Mouse (Mus musculus) right cerebral cortex, postnatal 36 days (tissue): ENCODE measurements around the gene Ahdc1.

Source experiments
- DNase-seq, 2 experiments: peaks; one replicate each; pipeline ENCODE4 v3.0.0; 2022; ENCODE audit warnings: low spot score in 2 of 2, mixed read lengths in 1 of 2

Ahdc1 gene

DNA sequence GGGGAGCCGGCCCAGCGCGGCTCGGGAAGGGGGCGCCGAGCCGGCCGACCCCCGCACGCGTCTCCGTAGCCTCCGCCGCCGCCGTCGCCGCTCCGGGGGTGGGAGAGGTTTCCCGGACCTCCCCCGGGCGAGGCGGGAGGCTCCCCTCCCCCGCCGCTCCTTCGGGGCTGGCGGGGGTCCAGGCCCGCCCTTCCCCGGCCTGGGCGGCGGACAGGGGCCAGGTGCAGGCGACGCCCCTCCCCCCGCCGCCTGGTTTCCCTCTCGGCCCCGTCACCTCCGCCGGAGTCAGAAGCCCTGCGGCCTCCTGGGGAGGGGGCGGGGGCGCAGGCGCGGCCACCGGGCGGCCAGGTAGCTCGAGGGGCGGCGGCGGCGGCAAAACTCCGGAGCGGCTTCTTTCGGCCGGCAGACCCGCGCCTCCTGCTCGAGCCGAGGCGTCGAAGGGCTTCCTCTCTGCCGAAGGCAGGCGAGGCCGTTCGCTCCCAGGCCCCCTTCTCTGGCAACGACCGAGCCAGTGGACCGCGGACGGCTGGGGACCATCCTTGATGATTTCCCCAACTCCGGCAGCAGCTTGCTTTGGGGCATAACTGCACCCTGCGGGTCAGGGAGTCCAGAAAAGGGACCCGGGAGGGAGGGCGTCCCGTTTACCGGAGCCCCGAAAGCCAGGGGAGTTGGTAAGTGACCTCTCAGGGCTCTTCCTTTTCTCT is 28.2 kb downstream of the Ahdc1 start:
- DNase-seq = no peak

DNA sequence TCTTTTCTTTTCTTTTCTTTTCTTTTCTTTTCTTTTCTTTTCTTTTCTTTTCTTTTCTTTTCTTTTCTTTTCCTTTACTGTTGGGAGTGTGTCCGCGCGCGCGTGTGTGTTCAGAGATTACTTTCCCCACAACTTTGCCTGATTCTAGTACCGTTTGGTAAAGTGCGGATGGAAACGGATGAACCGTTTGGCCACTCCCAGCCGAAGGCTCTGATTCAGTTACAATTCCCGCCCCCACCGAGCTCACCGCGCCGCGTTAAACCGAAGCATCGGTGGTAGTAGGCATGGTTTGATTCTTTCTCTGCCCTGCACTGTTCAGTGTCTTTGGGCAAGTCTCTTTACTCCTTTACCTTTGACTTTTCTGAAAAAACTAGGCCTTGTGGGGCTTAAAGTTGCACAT is 28.8 kb downstream of the Ahdc1 start:
- DNase-seq = no peak

DNA sequence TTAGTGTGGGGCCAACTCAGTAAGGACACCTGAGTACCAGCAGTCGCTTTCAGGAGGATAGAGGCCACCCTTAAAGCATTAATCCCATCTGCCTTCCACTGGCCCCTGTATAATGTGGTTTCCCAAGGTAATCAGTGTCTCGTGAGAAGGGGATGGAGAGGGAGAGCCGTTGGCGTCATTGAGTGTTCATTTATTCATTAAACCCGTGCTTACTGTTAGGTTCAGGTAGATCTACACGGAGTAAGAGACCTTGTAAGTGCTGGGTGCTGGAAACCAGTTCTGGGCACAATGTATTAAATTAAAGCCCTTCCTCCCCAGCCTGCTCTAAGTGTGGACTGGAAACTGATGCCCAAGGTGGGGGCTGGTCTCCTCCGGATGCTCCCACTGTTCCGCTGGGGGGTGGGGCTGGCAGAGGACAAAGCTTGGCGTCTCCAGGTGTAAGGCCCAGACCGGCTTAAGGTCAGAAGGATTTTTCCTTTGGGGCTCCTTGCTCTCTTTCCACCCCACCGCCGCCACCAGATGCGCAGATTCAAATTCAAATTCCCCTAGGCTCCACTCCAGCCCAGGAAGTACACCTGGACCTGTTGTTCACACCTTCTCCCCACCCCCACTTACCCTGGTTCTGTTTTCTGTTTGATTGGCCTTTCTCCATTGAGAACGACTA is 29.3 kb downstream of the Ahdc1 start:
- DNase-seq = no peak

DNA sequence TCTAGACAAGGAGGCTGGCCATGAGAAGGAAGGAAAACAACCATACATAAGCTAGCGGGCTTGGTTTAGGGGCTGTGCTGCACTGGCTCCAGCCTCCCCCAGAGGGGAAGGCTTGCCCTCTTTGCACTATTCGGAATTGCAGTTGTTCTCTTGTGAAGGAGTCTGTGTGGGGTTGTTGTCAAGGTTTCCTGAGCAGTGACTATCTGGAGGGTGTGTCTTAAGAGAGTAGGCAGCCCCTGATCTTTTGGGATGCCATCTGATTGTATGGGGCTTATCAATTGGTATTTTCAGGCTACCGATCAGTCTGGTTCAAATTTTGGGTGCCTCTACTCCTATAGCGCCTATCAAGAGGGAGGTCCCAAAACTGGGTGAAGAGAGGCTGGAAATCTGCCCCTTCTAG is 31.2 kb downstream of the Ahdc1 start:
- DNase-seq = no peak

DNA sequence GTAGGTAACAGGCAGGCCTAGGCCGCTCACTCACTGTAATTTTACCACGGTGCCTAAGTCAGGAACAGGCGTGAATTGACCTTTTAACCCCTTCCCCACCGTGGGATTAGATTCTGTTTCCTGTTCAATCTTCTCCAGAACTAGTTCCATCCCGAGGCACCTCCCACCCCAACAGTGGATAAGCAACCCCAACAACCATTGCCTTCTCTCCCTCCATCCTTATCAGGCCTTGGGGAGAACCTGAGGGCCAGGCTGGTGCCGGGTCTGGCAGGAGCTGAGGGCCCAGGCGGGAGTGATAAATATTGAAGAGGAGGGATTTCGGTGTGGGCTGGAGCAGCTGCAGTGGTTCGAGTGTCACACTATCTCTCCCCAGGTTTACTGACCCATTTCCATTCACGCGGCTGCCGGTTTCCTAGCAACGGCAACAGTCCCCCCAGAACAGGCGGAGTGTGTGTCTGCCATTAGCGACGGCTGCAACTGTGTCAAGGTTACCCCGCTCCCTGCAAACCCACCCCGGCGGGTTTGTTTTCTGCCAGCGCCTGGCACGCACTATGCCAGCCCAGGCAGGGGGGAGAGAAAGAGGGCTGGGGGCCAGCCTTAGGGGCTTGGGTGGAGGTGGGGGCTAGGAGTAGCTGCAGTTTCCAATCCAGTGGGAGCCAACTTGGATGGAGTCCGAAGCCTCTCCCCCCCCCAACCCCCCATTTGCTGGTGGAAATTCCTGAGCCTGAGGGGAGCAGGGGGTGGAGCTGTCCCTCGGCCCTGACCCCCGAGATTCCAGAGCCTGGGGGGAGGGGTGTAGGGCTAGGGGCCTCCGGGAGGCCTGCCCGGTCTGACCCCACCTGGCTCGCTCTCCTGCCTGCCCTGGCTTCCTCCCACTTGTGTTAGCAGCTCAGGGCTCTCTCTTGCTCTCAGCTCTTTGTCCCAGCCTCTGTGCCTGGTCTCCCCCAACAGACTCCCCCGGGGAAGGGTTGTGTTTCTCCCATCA is 31.9 kb downstream of the Ahdc1 start:
- no peak for DNase-seq

DNA sequence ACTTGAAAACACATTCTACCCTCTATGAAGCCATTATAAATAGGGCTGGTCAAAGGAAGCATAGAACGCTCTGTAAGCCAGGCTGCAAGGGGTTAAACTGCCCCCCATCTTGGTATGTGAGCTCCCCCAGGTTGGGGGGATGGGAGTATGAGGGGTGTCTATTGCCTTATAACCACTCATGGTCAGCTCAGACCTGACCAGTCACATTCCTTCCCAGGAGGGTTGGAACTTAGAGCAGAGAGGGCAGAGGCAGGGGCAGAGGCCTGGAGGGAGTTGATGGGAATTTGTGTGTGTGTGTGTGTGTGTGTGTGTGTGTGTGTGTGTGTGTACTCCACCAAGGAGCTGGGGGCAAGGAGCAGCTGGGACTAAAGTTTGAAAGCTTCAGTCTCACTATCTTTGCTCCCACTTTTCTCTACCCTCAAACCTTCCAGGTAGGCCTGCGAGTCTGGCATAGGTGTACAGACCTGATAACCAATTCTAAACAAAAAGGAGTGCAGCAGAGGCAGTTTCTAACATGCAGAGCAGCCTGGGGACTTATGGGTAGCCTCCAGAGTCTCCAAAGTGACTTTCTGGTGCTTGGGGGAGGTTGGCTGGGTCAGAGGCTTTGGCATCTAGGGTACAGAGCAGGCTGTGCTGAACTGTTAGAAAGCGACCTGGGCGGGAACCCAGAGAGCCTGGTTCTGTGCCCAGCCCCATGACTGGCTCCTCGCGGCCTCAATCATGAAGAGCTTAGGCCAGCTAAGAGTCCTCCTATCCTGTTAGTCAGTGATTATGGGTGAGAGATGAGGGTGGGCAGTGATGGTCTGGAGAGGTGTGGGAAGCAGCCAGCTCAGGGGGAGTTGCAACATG is 33.0 kb downstream of the Ahdc1 start:
- DNase-seq = no peak

DNA sequence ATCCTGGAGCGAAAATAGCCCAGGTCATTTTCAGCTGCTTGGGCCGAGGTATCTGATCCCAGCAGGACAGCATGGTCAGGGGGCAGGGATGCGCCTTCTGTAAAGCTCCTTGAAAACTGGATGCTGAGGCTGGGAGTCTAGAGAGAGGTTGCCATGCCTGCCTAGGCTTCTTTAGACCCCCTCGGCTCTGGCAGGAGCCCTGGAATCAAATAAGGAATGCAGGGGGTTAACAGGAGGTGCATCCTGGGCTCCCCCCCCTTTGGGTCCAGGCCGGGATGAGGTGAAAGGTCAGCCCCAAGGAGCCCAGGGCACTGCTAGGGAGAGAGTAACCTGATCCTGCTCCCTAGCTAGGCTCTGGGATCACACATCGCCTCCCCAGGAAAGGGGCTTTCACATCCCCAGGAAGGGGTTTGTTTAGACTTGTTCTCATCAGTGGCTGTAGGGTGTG is 33.6 kb downstream of the Ahdc1 start:
- no peak for DNase-seq

DNA sequence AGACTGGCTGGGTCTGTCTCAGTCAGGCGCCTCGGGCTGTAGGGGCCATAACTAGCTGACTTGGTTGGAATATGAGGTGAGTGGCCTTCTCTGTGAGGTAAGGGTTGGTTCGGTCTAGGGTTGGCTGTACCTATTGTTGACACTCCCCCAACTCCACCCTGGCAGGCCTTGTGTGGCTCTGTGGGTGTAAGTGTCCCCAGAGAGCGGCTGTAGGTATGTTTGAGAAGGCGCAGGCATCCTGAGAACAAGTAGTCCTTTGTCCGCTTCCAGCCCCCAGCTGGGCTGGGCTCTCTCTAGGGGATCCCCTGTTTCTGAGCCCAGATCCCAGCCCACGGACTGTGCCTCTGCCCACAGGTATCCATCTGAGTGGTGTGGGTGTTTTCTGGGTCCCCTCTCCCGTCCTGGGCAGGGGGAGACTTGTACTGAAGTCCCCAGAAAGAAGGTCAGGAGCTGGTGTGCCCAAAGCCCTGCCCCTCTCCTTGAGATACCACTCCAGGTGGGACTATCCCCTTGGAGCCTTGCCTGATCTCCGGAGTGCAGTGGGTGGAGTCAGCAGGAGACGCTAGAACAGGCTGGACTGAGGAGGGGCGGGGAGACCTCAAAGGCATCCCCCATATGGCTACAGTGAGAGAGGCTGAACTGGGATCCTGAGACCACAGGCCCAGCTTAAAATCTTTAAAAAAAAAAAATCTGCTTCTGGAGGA is 34.9 kb downstream of the Ahdc1 start:
- DNase-seq = no peak

DNA sequence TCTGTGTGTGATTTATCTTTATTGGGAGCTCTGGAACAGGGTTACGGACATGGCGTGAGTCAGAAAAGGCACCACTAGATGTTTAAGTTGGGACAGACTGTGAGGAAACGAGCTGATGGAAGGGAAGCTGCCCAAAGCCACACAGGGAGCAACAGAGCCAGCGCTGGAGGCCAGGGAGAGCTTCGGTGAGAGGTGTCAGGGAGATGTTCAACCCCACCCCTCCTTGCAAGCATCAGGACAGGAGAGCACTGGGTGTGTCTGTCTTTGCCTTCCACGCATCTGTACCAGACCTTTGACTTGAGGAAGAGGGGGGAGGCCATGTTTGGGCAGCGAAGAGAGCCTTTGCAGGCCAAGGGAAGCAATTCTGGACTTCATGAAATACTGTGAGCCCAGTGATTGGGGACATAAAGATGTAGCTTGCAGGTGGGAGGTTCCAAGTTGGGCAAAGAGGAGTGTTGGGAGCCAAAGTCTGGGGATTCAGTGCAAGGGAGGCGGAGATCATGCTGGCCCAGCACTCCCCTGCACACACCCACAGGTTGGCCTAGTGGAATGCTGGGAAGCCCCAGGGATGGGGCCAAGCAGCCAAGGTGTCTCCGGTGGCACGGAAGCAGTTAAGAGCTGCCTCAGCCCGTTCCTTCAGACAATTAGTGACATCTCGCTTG is 35.8 kb downstream of the Ahdc1 start:
- DNase-seq = peak in 1 of 2 experiments; percentile 64

DNA sequence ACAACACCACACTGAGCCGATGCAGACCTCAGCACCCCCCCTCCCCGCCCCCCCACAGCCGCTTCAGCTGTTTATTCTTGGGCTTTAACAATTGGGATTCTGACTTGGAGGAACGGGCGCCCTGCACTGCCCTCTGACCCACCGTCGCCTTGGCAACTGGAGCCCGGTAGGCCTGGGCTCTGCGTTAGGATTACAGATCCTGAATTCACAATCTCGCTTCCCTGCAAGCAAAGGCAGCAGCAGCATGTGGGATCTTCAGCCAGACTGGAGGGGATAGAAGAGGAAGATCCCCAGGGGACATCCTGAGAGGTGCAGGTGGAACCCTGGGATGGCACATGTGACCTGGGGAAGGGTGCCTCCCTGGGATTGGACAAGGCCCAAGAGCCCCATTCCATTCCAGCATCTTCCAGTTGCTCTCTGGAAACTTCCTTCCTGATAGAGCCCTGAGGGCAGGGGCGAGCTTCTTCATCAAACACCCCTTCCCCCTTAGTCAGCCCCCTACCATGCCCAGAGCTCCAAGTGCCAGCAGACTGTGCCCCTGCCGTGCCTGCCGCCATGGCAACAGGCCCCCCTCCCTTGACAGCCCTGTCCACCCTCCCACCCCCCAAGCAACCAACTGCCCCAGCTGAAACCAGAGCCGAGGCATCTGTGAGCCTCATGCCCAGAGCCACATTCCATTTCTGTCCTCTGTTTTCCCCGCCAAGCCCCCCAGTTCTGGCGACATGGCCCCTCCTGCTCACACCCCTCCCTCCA is 36.5 kb downstream of the Ahdc1 start:
- DNase-seq = no peak

DNA sequence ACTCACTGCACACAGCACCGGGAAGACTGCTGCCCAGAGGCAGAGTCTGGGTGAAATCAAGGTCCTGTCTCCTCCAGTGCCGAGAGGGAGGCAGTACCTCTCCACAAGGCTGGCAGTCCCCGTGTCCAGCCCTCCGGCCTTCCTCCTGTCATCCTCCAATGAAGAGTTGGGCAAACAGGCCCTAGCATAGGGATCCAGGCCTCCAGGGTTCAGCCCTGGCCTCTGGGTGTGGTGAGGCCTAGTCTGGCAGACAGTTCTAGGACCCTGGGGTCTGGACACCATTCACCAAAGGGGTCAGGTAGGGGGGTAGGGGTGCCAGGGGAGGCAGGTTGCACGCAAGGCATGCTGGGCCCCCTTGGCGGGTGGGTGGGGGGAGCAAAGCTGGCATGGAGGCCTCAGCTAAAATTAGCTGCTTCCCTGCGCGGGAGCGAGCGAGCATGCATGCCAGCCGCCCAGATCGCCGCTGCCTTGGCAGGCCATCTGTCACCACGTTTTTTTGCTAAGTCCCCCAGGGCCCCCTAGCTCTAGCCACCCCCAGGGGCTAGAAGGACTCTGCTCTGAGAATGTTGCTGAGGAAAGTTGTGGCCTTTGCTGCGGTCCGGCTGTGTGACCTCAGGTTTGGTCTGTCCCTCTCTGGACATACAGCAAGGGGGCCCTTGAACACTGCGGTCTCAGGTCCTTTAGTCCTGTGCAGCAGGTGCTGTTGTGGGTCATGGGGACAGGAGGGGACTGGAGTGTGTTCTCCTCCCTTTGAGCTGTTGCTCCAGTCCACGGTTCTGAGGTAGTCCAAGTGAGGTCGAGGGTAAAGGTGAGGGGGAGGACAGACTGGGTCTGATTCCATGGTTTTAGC is 38.2 kb downstream of the Ahdc1 start:
- DNase-seq = no peak

DNA sequence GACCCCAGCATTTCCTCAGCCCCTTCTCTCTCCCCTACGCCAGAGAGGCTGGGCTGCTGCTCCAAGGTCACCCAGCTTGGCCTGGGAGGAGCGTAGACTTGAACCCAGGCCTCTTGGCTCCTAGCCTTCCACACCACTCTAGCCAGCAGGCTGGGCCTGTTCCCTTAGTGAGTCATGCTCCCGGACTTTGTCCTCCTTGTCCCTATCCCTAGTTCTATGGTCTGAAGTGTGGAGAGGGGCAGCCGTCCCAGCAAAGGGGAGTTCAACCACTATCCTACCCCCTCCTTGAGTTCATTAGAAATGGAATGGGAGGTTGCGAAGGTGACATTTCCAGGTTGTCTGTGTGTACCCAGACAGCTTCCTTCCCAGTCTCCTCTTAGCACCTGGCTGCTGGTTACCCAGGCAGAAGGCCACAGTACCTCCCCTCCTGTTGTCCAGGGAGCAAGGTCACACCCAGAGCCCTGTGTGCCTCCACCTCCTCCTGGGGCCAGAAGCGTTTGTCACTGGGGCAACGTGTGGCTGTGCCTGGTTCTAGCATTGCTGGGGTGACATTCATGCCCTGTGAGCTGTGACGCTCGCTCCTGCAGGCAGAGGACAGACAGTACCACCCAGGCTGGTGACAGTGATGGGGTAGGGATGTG is 39.3 kb downstream of the Ahdc1 start:
- no peak for DNase-seq

DNA sequence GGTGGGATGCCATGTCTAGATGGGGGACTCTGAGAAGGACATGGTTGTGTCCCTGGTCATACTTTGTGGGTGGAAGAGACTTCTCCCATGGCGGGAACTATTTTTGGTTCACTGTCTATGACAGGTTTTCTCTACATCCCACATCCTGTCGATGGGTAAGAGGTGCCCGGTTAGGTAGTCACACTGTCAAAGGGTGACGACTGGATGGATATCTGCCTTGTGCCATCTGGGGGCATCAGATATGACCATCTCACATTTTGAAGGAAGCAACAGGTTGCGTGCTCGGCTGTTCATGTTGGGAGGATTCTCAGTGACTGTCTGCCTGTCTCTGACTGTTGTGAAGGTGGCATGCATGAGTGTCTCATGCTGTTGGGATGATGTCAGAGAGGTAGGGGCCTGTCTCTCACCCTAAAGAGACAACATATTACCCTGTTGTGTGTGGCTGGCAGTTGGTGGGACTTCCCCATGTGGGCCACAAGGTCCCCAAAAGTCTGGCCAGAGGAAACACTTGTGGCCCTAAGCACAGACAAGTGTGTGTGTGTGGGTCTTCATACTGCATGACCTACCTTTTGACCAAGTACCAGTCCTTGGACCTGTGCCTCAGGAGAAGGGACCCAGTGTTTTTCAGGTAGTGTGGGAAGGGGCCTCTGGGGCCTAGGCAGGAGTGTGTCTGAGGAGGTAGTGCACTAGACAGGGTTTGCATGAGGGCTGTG is 39.9 kb downstream of the Ahdc1 start:
- DNase-seq = no peak

DNA sequence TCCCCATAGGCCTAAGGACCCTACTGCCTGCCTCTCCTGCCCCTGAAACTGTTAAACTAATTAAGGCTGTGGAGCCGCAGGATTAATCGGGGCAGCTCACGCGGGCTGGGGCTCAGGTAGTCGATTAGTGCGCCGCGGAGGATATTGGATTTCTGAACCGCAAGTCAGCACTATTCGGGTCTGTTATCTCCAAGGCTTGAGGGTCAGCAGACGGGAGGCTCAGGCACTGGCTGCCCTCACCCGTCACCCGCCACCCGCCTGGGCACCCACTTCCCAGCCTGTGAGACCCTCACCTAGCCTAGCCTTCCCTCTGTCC is 40.4 kb downstream of the Ahdc1 start:
- DNase-seq = no peak

DNA sequence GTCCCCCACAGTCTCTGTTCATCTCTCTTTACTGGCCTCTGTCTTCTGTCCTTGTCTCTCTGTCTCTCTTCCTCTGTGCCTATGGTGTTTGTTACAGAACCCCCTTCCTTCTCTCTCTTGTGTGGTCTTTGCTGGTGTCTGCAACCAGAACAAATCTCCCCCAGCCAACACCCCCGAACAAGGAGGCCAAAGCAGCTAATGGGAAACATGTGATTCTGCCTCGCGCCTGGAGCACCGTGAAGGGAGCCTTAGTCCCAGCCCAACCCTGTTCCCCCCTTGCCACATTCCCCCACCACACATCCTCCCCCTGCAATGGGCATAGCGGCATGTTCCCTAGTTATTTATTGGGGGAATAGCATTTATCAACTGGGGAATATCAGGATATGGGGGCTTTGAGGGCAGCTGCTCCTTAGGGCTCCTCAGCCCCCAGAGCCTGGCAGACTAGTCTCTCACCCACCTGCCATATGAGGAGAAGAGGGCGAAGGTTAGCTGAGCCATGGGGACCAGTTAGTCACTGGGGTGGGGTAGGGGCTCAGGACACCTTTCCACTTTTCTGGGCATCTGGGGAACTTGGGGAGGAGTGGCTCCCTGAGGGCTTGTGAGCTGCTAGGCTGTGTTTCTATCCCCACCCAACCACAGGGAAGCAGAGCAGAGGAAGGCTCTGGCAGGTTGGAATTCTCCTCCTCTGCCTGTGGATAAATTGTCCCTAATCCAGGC is 41.1 kb downstream of the Ahdc1 start:
- DNase-seq = no peak

DNA sequence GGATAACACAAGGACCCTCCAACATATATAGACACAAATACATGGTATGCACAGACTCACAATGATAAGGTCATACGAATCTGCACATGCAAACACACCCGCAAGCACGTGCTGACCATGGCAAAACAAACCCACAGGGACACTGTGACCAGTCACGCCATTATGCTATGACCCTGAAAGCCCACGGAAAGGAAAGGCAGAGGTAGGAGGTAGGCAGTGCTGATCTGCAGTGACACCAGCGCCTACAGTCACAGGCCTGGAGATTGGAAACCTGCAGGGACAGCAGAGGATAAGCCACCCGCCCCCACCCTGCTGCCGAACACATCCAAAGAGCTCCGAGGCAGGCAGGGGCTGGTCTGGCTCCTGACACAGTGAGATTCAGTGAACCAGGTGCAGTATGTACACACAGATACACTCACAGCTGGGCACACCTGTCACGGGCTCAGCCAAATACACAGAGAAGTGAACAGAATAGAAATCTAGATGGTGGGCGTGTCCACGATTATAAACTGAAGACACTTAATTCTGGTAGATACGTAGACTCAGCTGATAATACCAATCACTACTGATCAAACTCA is 42.0 kb downstream of the Ahdc1 start:
- no peak for DNase-seq

DNA sequence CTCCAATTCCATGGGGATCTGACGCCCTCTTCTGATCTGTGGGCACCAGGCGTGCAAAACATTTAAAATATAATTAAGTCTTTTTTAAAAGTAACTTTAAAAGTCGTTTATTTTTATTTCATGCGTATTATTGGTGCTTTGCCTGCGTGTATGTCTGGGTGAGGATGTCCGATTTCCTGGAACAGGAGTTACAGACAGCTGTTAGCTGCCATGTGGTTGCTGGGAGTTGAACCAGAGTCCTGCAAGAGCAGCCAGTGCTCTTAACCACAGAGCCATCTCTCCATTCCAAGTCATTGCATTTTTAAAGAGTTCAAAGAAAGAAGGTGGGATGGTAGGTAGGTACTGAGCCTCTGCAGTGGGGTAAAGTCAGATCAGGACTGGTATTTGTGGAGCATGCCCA is 43.5 kb downstream of the Ahdc1 start:
- no peak for DNase-seq
